In the genomic region with DNA sequence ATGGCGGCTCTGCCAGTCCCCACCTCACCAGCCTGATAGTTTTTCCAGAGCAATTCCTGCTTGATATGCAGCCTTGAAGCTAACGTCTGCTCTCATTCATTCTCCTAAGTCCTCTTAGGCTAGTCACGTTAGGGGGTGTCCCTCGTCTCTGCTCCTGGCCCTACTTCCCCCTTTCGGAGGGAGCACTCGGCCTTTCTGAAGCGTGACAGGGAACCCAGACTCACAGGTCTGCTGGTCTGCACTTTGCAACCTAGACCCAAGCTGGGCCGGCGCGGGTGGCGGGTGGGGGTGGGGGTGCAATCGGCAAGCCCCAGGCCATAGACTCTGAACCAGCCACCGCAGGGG, we compare ENCODE assay signal across 8 mouse cellular contexts. TPM values are rescaled to one million over a fixed set of nuclear protein-coding genes. Genes with fewer than 3 reads are reported as not detected.
DNase-seq lines count a peak whose midpoint lies in the region; ATAC-seq and TF ChIP-seq lines count a peak whose summit lies in the region.

No protein-coding gene starts in this region.

- peak; percentile 75; the same call in 1 of the 2 replicates for TF ChIP-seq POLR2A in bone marrow, adult 2 months (IDR thresholded peaks at IDR 0.05; ENCODE audit: borderline replicate concordance, control insufficient read depth, low read depth, low read length)

- peaks cover 17% of the 10 kb centered on the region for H3K4me1 ChIP-seq in kidney, postnatal 0 days (replicated peaks; ENCODE audit: insufficient read depth, low read length)
- peaks cover 6% of the 10 kb centered on the region; the same call in 1 of the 2 replicates for H3K4me1 ChIP-seq in bone marrow, adult 2 months (ENCODE audit: control insufficient read depth, insufficient read depth, low read length)
- H3K4me1 ChIP-seq in heart, embryonic 13.5 days = peaks cover 55% of the 10 kb centered on the region
- H3K4me1 ChIP-seq in liver, embryonic 15.5 days (replicated peaks) = peaks cover 39% of the 10 kb centered on the region
- peaks cover 46% of the 10 kb centered on the region for H3K4me1 ChIP-seq in neural tube, embryonic 12.5 days

- H3K4me3 ChIP-seq in kidney, postnatal 0 days (replicated peaks; ENCODE audit: low read depth, low read length) = peak overlapping the region; percentile 78
- peak overlapping the region; percentile 83 for H3K4me3 ChIP-seq in bone marrow, adult 2 months (replicated peaks; ENCODE audit: control insufficient read depth, low read depth, low read length)
- peak overlapping the region; percentile 86 for H3K4me3 ChIP-seq in heart, embryonic 13.5 days
- H3K4me3 ChIP-seq in liver, embryonic 15.5 days (replicated peaks) = peak overlapping the region; percentile 62
- peak overlapping the region; percentile 50 for H3K4me3 ChIP-seq in neural tube, embryonic 12.5 days

- no peak for TF ChIP-seq CTCF in kidney, postnatal 0 days (IDR thresholded peaks at IDR 0.05; ENCODE audit: low read depth)
- peak; percentile 1; the same call in 1 of the 2 replicates for TF ChIP-seq CTCF in bone marrow, adult 2 months (IDR thresholded peaks at IDR 0.05; ENCODE audit: control insufficient read depth, insufficient read depth, low read length)

- 4% methylated on average over 13 of the region's 13 CpGs for WGBS in kidney, postnatal 0 days
- under 1% methylated on average over 13 of the region's 13 CpGs for WGBS in bone marrow, adult 2 months
- WGBS in heart, embryonic 13.5 days = 1% methylated on average over 13 of the region's 13 CpGs
- WGBS in liver, embryonic 15.5 days (ENCODE audit: insufficient replicate concordance) = under 1% methylated on average over 13 of the region's 13 CpGs
- WGBS in neural tube, embryonic 12.5 days = under 1% methylated on average over 13 of the region's 13 CpGs

- H3K27me3 ChIP-seq in kidney, postnatal 0 days (ENCODE audit: insufficient read depth, low read length) = 0 out of 2 replicates have a peak, but pooled peaks cover 9% of the 10 kb centered on the region
- H3K27me3 ChIP-seq in heart, embryonic 13.5 days (replicated peaks) = peaks cover 56% of the 10 kb centered on the region
- H3K27me3 ChIP-seq in liver, embryonic 15.5 days = peaks cover 66% of the 10 kb centered on the region
- H3K27me3 ChIP-seq in neural tube, embryonic 12.5 days (replicated peaks) = peaks cover 67% of the 10 kb centered on the region

- H3K4me2 ChIP-seq in kidney, postnatal 0 days (ENCODE audit: low read length) = peak overlapping the region; percentile 92
- peak overlapping the region; percentile 97 for H3K4me2 ChIP-seq in heart, embryonic 13.5 days
- peak overlapping the region; percentile 73 for H3K4me2 ChIP-seq in liver, embryonic 15.5 days
- peak overlapping the region; percentile 97 for H3K4me2 ChIP-seq in neural tube, embryonic 12.5 days (replicated peaks)

- intact Hi-C loops in left cerebral cortex, postnatal 4 days (cut with DNase I) = no loop called here

- no peaks in the 10 kb centered on the region for H3K9me3 ChIP-seq in kidney, postnatal 0 days (replicated peaks; ENCODE audit: low read length)
- no peaks in the 10 kb centered on the region for H3K9me3 ChIP-seq in heart, embryonic 13.5 days
- no peaks in the 10 kb centered on the region for H3K9me3 ChIP-seq in liver, embryonic 15.5 days (replicated peaks)
- H3K9me3 ChIP-seq in neural tube, embryonic 12.5 days = no peaks in the 10 kb centered on the region

- ATAC-seq in kidney, postnatal 0 days (replicated peaks; ENCODE audit: low FRiP score, low read depth) = 0 out of 2 replicates have a peak, but pooled peaks have one; percentile 30
- ATAC-seq in heart, embryonic 13.5 days (ENCODE audit: extremely low read depth, insufficient number of reproducible peaks, low FRiP score, low TSS enrichment) = no peak
- peak; percentile 29 for ATAC-seq in liver, embryonic 15.5 days (ENCODE audit: insufficient read depth)
- ATAC-seq in neural tube, embryonic 12.5 days (ENCODE audit: low FRiP score, low read depth) = no peak; the same call in none of the 2 replicates

- DNase-seq in kidney, postnatal 0 days (ENCODE audit: low spot score) = peak; percentile 65
- no peak for DNase-seq in kidney, adult 11 months
- DNase-seq in left cerebral cortex, postnatal 4 days = no peak
- DNase-seq in left cerebral cortex, adult 11 months (ENCODE audit: low spot score) = no peak

- H3K27ac ChIP-seq in kidney, postnatal 0 days = peak overlapping the region; percentile 83
- peak overlapping the region; percentile 99 for H3K27ac ChIP-seq in bone marrow, adult 2 months (ENCODE audit: control insufficient read depth, insufficient read depth, low read depth, low read length, poor library complexity)
- peak overlapping the region; percentile 91 for H3K27ac ChIP-seq in heart, embryonic 13.5 days (replicated peaks)
- H3K27ac ChIP-seq in liver, embryonic 15.5 days (replicated peaks) = peak overlapping the region; percentile 74
- H3K27ac ChIP-seq in neural tube, embryonic 12.5 days = no peak overlapping the region

- no peaks in the 10 kb centered on the region for H3K36me3 ChIP-seq in kidney, postnatal 0 days (ENCODE audit: insufficient read depth, low read length)
- no peaks in the 10 kb centered on the region for H3K36me3 ChIP-seq in heart, embryonic 13.5 days
- H3K36me3 ChIP-seq in liver, embryonic 15.5 days (replicated peaks) = no peaks in the 10 kb centered on the region
- no peaks in the 10 kb centered on the region for H3K36me3 ChIP-seq in neural tube, embryonic 12.5 days

- H3K9ac ChIP-seq in kidney, postnatal 0 days (ENCODE audit: low read depth, low read length) = peak overlapping the region; percentile 83
- peak overlapping the region; percentile 95 for H3K9ac ChIP-seq in heart, embryonic 13.5 days
- peak overlapping the region; percentile 54 for H3K9ac ChIP-seq in liver, embryonic 15.5 days
- H3K9ac ChIP-seq in neural tube, embryonic 12.5 days = peak overlapping the region; percentile 64

RNA-seq across cellular contexts. Expression of a gene that starts 2.6 kb away (rescaled TPM):
- polyA plus RNA-seq in kidney, postnatal 0 days (2015; fragmentation: Nextera tagmentation; extraction: Ambion mirVana) = 21.6 and 23.6 TPM in 2 replicates
- polyA plus RNA-seq in bone marrow, adult 2 months (2011; ENCODE audit: insufficient read depth, insufficient read length, low replicate concordance, missing spikeins) = 17.4 and 33.9 TPM in 2 replicates
- polyA plus RNA-seq in heart, embryonic 13.5 days (2015; fragmentation: Nextera tagmentation; extraction: Ambion mirVana) = 18.3 and 18.6 TPM in 2 replicates
- 8.1 and 9.1 TPM in 2 replicates for polyA plus RNA-seq in liver, embryonic 15.5 days (2015; fragmentation: Nextera tagmentation; extraction: Ambion mirVana)
- 15.4 and 18.6 TPM in 2 replicates for polyA plus RNA-seq in neural tube, embryonic 12.5 days (2016; fragmentation: Nextera tagmentation; extraction: Ambion mirVana)
- 1 to 10 TPM; 8.5 to 10.0 TPM for total RNA-seq in left cerebral cortex, postnatal 4 days (2021)

Comparison
In these comparisons a context has a peak if more than half of its experiments do, and no peak if none do; other contexts are left out.
1. ATAC-seq: peak in kidney, postnatal 0 days (single experiment) and liver, embryonic 15.5 days (single experiment); none in heart, embryonic 13.5 days (single experiment) and neural tube, embryonic 12.5 days (single experiment).
2. Peak in every context shown above with its lines, with median percentiles within 50 percentile points of each other: H3K4me2 ChIP-seq, H3K4me3 ChIP-seq and H3K9ac ChIP-seq.